Mouse (Mus musculus): ENCODE results near the gene Syndig1. TPM values are rescaled to one million over a fixed set of nuclear protein-coding genes. Genes with fewer than 3 reads are reported as not detected.

Gene Syndig1
- total and polyA plus RNA-seq, 3 experiments = 0.43 to 1.7 (median 1.6) TPM

DNA sequence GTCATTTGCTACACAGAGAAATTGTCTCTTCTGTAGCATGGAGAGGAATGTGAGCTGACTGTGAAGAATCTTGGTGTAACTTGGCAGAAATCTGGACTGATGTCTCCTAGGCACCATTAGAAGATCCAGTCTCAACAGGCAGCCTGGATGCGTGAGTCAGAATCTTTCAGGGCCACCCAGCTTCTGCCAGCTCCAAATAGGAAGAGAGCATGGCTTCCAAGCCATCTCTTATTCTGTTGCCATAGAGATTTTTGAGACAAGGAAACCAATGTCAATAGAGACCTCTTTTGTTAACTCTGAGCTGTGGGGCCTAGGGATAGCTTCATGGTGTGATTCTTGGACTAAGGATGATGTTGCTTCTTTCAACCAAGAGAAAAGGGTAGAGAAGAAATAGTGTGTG, 151.4 kb downstream of the Syndig1 start:
- peak; percentile 47 for DNase-seq

DNA sequence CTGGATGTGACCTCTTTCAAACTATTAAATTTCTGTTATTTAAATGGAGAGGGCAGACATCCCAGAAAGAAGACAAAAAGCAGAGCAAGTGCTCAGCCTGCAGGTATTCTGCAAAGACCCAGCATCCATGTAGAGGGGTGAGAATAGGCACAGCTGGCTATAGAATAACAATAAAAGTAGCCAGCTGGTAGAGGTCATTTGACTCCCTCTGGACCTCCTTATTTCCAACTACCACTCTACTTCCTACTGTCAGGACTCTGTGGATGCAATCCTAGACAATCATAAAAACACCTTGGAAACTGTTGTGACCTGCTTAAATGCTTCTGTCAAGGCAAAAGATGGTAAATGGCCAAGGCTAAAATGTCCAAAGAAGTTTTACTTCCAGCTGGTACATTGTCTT, 153.5 kb downstream of the Syndig1 start:
- DNase-seq = no peak

DNA sequence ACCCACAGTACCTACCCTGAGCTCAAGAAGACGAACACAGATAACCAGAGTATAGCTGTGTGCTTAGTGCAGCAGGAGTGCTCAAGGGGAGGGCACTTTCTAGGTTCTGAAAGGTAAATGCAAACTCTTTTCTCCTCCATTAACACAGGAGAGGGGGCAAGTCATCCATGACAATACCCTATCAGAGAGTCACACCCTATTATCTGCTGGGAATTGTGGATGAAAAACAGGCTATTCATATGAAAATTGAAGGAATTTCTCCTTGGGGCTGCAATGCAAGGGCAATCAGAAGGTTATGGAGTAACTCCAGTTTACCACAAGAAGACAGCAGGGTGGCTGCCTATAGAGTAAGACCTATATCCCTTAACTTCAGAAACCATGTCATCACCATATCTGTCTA, 154.1 kb downstream of the Syndig1 start:
- no peak for DNase-seq

DNA sequence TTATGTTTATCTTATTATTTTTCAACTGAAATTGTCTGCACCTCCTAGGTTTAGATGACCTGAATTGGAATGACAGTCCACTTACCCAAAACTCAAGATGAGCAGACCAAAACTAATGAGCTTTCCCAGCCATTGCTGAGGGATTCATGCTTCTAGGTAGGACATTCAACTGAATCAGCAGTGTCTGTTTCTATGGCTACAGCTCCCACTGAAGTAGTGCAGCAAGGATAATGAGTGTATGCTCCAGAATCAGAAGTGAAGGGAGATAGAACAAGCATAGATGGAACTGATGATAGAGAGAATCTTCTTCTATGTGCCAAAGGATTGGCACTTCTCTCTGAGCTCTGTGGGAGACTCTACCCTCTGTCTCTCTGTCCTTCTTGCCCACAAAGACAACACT, 158.6 kb downstream of the Syndig1 start:
- no peak for DNase-seq

DNA sequence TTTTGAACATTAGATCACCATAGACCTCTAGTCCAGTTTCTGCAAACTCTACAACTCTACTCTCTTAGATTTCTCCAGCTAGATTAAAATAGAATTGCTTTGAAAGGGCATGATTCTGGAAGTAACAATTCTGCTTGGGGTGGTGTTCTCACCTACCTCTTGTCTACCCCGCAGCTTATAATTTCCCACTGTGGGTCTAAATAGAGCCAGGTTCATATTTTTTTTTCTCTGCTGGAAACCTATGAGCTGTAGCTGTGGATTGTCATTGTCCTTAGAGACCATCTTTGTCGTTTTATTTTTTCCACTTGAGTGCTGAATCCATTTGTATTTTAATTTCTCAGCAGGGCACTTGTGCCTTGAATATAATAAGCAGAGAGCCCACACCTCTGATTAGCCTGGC, 162.5 kb downstream of the Syndig1 start:
- DNase-seq = no peak

DNA sequence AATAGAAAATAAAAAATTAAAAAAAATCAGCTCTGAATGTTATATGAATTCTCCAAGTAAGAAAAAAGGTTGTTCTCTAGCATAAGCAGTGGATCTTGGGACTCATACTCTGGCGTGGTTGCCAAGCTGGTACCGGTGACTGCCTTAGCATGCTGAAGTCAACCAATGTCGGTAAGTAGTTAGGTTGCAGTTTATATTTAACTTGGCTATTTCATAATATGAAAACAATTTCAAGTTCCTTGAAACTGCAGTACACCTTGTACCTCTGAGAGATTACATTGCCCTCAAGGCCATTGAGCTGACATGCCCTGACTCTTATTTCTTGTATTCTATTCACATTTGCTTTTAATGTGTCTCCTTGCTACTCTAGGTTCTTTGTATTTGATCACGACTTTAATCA, 163.9 kb downstream of the Syndig1 start:
- no peak for DNase-seq

DNA sequence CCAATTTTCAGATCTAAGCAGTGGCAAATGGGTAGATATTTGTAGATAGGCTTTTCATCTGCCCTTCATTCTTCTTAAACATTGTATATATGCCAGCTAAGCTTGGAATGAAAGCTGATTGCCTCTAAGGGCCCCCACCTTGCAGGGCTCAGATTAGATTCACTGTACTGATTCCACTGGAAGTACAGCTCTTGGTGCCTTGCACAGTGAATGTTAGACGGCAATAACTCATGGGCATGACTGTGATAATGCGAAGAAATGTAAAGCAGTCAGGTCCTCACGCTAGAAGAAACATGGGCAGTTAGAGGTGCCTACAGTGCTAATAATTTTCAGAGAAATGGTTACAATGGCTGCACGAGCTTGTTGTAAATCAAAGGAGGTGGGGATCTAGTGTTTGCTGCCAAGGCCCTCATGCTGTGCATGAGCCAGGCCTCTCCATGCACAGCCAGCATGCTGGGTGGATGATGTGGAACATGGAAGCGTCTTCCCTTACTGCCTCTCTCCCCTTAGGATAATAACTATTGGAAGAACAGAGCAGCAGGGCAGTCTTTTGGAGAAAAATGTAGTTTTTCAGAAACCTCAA, 167.5 kb downstream of the Syndig1 start:
- no peak for DNase-seq

DNA sequence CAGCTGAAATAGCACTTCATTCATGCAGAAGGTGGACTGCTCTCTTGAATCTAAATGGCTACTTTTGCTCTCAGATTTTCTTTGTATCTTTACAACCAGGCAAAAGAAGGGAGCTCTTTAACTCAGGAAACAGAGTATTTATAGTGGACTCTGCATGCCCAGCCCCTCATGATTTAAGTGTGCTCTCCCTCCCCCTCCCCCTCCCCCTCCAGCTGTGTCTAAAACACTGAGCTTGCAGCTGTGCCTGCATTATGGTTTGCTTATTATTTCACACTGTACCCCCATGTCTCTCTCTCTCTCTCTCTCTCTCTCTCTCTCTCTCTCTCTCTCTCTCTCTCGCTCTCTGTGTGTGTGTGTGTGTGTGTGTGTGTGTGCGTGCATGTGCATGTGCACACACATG, 168.6 kb downstream of the Syndig1 start:
- no peak for DNase-seq

DNA sequence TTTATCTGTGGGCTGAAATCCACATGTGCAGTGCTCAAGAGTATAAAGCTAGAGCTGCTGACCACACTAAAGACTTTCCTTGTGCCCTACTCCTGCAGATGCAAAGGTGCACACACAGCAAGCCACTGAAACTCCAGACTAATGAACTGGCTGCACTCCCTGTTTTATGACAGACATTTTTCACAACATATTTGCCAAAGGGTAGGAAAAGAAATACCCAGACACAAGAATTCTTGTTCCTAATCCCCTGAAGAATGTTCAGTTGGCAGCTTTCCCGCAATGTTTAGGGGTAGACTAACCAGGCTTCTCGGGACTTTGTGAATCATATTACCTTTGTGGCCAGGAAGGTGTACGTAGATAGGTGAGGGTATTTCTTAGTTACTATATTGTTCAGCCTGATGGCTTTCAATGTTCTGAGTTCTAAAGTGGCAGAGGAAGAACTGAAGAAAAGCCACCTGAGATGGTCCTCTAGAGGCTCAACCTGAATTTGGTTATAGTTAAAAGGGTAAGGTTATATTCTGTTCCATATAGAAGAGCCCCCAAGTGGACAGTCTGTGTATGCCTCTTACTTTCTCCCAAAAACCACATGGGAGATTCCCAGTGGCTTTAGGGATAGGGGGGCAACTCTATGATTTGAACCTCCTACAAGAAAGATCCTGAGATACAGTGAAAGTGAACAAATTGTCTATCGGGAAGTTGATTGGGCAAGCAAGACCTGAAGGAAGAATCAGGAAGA, 169.5 kb downstream of the Syndig1 start:
- no peak for DNase-seq

DNA sequence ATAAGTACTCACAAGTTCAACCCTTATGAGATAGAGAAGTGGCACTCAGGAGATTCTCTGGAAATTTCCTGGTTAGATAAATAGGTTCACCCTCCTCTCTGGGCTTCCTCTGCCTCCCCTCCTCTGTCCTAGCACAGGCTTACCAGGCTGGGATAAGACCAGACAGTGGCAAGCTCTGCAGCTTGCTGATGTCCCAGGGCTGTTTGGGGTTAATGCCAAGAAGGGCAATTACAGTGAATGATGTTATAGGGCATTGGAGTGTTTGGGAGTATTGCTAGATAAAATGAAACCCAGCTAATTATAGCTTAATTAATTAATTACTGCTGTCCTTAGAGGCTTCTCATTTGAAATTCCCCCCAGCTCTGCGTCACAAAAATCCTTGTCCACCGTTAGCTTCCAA, 171.6 kb downstream of the Syndig1 start:
- DNase-seq = no peak

DNA sequence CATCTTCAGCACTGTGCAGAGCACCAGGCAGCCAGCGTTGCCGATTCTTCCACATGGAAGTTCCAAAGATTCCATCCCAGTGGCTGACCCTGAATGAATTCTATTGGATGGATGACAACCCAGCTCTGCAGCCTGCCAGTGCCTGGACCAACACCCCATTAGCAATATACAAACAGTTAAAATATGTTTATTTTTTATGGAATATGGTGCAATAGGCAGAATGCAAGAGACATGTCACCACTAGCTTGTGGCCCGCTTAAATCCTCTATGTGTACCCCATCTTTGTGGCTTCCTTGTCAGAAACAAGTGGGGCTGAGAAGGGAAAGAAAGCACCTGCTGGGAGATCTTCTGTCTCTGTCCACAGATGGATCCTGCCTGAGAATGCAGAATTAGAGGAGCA, 174.5 kb downstream of the Syndig1 start:
- no peak for DNase-seq

DNA sequence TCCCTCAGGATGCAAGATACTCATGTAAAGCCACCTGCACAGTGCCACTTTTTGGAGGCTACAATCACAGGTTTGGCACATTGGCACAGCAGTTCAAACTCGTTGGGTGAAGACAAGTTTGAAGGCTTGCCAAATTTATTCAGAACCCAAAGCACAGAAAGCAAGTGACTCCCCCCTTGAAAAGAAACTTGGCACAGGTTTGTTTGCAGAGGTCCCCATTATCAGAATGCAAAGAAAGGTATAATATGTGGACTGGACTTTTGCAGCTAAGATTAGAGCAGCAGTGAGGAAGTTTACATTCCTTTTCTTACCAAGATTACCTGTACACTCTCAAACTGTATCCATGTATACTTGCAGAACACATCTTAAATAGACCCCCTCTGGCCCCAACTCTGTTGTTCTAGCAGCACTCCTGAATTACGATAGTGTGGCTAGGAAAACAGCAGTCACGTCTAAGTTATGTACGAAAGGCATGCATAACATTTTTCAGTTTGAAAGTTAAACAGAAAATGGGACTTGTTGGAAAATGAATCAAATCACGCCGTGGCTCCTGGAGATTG, 183.9 kb downstream of the Syndig1 start:
- DNase-seq = no peak

DNA sequence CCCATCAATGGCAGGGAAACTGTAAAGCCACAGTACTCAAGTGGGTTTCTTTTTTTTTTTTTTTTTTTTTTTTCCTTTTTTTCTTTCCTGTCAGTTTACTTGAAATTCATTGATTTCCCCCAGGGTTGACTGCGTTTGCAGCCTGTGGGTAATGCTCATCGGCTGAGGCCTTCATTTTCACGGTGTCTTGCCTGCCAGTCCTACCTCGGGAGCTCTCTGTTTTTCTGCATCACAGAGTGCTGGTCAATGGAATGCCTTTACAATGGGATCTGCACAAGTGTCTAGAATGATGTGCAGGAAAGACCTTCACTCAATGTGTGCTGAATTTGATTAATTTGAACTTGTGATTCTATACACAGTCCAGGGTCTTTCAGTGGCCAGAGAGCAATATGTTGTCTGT, 184.8 kb downstream of the Syndig1 start:
- DNase-seq = no peak

DNA sequence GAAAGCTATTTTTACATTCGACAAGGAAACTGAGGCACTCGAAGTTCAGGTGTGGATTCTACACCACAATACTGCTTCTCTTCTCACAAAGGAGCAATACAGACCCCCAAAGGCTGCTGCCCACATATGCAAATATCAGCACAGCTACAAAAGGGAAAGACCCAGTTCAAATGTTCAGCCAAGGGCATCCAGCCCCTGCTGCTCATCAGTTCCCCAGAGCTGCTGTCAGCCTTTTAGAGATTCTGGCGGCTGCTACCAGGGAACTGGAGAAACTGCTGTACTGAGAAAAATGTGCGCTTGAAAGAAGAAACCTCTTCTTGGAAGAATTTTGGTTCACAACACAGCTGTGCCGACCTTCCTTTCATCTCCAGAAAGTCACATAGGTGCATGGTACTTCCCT, 187.3 kb downstream of the Syndig1 start:
- DNase-seq = no peak

DNA sequence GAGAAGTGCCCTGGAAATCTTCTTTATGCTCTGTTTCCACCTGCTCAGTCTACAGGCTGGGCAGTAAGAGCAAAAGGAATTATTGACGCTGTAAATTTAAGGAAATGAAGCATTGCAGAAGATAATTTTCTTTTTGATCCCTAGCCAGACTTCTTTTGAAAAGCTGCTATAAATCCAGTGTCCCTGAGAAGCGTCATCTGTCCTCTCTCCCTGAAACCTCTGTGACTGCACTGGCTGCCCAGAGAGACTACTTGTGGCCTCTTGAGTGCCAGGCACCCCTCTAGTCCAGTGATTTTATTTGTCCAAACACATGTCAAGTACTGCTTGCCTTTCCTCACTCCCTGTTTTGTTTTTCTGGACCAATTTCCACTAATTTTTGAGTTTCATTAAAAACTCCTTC, 191.7 kb downstream of the Syndig1 start:
- peak; percentile 70 for DNase-seq

DNA sequence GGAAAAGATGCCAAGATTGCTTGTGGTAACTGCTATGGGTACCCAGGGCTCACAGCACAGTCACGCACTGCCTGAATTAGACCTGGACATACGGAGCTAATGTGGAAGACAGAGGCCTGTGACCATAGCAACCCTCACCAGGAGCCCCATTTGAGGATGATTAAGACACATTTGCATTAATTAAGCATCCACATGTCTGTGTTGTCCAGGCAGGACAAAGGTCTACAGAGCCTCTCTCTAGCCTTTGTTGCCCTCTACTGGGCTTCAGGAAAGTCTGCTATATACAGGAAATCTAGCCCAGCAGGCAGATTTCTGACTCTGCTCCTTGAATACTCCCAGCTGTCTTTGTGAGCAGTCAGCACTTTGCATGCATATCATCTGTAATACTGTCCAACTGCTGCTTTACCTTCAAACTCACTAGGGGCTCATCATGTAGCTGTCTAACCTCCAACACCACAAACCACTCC, 194.9 kb downstream of the Syndig1 start:
- DNase-seq = peak; percentile 50

DNA sequence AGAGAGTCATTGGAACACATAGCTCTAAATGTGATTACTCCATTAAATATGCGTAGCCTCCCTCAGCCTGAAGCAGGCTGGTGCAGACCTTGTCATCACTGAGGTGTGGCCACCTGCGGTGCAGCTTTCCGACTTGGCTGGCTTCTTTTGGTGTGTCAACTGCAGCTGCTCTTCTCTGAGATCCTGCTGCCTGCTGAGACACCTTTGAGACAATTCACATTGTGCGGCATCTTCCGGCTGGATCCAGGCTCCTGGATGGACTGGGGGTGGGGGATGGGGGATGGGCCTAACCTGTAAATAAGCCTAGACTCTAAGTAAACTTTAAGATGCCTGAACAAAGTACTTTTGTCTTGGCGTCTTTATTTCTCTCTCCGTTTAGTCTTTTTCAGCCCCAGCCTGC, 214.5 kb downstream of the Syndig1 start:
- no peak for DNase-seq

Other genes with a start within 250 kb of the Syndig1 start
- not detected for gene C530025M09Rik, start 2.0 kb downstream of the Syndig1 start, total RNA-seq (2021)
- not detected in 2 replicates for gene C530025M09Rik, start 2.0 kb downstream of the Syndig1 start, polyA plus RNA-seq (2012; rRNA removed)